Mouse (Mus musculus) retina, postnatal 1 day (tissue): ENCODE measurements around the gene Chrm1.

Experiments
- DNase-seq: peaks from one replicate; pipeline ENCODE4 v3.0.0-alpha.2; 2012

The Chrm1 gene

DNA sequence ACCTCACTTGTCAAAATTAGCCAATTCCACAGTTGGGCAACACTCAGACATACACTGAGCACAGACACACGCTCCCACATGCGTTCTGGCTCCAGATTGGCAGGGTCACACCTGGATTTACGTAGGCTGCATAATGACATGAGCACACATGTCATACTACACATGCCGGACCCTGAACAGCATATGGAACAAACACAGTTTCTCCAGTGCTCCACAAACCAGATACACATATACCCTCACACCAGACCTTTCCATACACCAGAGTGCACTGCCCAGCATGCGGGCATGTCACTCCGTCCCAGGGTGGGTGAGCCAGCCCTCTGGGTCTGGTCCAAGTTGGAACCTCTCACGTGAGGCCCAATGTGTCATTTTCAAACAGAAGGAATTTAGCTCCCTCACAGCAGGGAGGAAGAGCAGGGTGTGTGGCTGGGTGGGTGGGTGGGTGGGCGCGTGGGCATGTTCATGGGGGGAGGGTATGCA is at the start of gene Chrm1:
Chrm1 (plus strand) TSS at position 430 of the 480 bp plus-strand sequence.
- no peak for DNase-seq

- DNase-seq = no peak
These were observed 49.2 kb upstream of the Chrm1 start for GRCm38 (mm10) chr19:8614343-8614742.

DNA sequence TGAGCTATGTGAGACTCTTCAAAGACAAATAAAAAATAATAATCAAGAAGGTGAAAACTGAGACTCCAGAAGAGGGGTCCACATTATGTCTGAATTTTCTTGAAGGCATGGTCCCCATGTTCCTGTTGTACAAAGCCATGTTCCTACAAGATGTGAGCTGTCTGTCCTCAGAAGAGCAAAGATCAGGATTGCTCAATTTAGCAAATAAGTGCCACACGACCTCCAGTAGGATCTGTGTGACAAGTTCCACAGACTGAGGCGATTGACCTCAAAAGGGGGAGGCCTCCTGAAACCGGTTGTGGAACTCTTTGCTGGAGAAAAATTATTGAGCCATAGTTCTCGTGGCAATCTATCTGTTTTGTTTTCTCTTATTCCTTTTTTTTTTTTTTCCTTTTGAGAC is 47.3 kb upstream of the Chrm1 start:
- no peak for DNase-seq

DNA sequence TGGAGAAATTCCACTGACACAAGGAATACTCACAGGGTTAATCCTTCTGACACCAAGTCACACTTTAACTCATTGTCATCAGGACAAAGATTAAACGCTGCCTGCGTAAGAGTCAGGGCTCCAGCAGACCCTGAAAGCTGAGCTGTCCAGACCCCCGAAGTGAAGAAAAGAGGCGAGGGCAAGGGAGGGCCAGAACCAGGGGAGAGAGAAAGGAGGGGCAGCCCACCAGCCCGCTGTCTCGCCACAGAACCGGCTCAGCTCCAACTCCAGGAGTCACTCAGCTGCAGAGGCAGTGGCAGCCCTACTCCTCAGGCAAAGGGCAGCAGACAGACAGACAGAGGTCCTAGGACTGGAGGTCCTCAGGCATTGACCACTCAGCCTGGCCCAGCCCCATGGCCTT is 45.7 kb upstream of the Chrm1 start, which contains the start of gene Slc22a6:
Slc22a6 (plus strand) TSS at position 136 of the 400 bp plus-strand sequence.
- DNase-seq = no peak

DNA sequence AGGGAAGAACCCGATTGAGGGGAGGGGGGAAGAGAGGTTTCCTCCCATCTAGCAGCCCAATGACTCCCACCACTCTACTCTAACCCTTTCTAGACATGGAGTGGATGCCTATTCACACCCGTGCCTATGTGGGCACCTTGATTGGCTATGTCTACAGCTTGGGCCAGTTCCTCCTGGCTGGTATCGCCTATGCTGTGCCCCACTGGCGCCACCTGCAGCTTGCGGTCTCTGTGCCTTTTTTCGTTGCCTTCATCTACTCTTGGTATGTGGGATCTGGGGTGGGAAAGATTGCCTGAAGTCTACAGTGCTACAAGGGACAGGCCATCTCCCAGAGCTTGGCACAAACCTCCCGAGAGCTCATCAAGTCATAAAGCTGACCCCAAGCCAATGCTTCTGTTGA is 42.5 kb upstream of the Chrm1 start:
- DNase-seq = no peak

GRCm38 (mm10) chr19:8630249-8630648 is 33.3 kb upstream of the Chrm1 start:
- no peak for DNase-seq

GRCm38 (mm10) chr19:8630826-8631225 is 32.8 kb upstream of the Chrm1 start:
- DNase-seq = no peak

GRCm38 (mm10) chr19:8632029-8632428 is 31.6 kb upstream of the Chrm1 start:
- DNase-seq = no peak

DNA sequence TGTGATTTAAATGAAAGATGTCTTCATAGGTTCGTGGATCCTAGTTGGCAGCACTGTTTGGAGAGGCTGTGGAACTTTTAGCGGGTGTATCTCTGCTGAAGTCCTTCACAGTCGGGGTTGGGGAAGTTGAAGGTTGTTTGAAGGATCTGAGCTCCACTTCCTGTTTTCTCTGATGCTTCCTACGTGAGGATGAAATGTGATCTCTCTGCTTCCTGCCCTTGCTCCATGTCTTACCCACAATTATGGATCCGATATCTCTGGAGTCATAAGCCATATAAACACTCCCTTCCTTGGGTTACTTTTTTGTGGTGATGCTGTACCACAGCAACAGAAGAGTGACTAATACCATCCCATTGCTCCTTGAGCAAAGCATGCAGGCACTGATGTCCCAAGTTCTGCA is 21.5 kb upstream of the Chrm1 start:
- no peak for DNase-seq

GRCm38 (mm10) chr19:8646393-8646792 is 17.2 kb upstream of the Chrm1 start:
- DNase-seq = no peak

GRCm38 (mm10) chr19:8655833-8656232 is 7.8 kb upstream of the Chrm1 start:
- DNase-seq = peak; percentile 48

GRCm38 (mm10) chr19:8656341-8656740 is 7.2 kb upstream of the Chrm1 start:
- no peak for DNase-seq

DNA sequence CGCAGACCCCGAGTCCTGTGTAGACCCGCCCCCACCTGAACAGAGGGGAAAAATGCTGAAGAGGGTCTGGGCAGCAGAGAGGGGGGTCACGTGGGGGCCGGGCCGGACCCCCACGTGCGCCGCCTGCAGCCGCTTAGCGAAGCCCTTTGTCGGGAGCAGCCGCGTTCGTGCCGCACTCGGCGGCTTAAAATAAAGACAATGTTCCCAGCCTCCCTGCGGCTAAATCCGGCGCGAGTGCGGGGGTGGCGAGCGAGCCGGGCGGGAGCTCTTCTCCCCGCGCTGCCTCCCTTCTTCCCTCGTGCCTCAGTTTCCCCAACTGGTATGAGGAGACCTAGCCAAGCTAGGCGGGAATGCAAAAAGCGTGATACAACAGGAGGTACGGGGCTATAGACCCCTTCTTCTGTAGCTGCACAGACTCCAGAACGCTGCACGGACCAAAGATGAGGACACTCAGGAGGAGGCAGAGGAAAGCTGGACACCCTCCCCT is 1.7 kb upstream of the Chrm1 start:
- peak; percentile 61 for DNase-seq

GRCm38 (mm10) chr19:8662337-8662736 is 1.3 kb upstream of the Chrm1 start:
- DNase-seq = peak; percentile 79

DNA sequence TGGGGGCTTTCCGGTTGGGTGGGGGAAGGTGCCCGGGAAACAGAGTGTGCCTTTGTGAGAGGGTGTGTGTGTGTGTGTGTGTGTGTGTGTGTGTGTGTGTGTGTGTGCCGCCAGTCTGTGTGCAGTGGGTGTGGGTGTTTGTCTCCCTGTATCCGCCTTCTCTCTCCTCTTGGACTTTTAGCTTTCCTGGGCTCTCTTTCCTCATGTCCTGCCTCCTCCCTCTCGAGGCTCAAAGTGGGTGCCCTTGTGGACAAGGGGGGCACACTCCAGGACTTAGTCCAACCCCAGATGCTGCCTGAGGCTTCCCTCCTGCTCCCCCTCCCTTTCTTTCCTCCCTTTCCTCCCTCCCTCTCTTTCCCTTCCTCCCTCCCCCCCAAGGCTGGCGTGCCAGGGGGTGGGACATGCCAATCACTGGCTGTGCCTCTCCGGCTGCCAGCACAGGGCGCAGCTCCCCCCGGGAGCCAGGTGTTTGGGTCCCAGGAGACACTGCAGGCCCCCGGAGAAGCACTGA is 377 bp downstream of the Chrm1 start:
- DNase-seq = peak; percentile 49

- no peak for DNase-seq
These were observed 1.3 kb downstream of the Chrm1 start for GRCm38 (mm10) chr19:8664859-8665258.

GRCm38 (mm10) chr19:8665746-8666145 is 2.2 kb downstream of the Chrm1 start:
- no peak for DNase-seq

DNA sequence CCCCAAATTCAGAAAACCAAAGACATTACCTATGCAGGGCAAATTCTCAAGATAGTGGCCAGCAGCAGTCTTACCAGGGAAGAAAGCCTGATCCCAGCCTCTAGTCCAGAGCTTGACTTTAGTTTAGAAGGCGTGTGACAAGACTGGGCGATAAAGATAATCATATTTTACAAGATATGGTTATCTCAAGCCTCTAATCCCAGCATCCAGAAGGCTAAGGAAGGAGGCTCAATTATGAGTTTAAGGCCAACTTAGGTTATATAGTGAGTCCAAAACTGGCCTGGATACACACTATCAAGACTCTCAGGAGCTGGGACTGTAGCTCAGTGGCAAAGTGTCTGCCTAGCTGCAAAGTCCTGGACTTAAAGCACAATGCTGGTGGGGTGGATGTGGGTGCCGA is 9.3 kb downstream of the Chrm1 start:
- no peak for DNase-seq

DNA sequence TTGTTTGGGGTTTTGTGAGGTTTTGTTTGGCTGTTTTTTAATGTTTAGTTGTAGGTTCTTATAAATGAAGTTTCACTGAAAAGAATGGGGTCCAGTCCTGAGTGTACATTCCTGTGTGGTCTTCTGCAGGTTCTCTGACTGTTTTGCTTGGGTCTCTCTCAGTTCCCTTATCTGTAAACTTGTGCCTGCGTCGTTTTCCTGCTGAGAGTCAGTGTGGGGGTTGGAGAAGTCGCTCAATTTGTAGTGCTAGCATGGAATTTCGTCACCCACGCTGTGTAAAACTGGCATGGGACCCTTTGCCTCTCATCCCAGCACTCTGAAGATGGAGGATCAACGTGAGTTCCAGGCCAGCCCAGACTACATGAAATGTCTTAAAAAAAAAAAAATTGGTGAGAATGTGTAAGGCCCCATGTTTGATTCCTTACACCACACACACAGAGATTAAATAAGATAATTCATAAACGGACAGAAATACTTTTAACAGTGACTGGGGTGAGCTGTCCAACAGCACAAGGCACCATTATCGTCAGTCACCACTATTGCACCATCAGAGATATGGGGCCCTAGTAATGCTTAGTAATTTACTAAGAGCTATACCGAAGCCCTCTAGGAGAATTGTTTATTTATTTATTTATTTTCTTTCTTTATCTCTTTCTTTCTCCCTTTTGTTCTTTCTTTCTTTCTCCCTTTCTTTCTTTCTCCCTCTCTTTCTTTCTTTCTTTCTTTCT is 9.9 kb downstream of the Chrm1 start:
- DNase-seq = no peak

DNA sequence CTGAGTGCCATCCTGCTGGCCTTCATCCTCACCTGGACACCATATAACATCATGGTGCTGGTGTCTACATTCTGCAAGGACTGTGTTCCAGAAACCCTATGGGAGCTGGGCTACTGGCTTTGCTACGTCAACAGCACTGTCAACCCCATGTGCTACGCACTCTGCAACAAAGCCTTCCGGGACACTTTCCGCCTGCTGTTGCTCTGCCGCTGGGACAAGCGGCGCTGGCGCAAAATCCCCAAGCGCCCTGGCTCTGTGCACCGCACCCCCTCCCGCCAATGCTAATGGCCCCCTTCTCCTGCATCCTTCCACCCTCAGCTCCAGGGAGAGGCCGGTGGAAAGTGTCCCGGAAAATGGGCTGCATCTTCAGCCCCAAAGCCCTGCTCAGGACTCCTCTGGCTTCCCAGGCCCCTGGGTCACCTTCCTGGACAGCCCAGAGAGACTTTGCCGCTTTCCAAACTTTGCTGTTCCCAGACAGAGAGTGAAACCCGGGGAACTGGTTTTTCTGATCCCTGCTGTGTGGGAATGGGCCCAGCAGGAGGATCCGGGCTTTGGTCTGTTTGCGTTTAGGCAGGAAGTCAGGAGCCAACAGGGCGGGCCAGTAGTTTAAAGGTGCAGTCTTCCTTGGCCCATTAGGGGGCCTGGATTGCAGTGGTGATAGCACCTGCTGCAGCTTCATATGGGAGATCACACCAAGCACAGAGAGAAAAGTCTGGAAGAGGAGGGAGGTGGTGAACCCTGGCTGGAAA is 15.6 kb downstream of the Chrm1 start:
- no peak for DNase-seq

- no peak for DNase-seq
These were observed 18.2 kb downstream of the Chrm1 start for GRCm38 (mm10) chr19:8681633-8682362.

DNA sequence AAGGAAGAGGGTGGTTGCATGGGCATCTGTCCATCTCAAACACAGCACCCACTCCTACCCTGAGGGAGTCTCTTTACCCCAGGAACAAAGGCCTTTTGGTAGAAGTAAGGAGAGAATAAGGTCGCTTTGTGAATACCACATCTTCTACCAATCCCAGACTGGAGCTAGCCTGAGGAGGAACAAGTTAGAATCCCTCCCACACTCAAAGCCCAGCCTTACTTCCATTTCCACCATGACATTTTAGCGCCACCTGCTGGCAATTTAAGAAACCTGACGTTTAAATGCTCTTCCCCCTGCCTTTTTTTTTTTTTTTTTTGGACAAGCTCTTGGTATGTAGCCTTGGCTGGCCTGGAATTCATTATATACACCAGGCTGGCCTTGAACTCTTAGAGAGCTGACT is 19.4 kb downstream of the Chrm1 start:
- DNase-seq = peak; percentile 93

GRCm38 (mm10) chr19:8683627-8684026 is 20.0 kb downstream of the Chrm1 start:
- no peak for DNase-seq
